ENCODE assay signal across 9 mouse cellular contexts in genomic region chr16:43303245-43304197, GRCm38 (mm10).
DNase-seq lines count a peak whose midpoint lies in the region; ATAC-seq lines count a peak whose summit lies in the region.
"Had no signal": no experiment of that assay in that cellular context is flagged by ENCODE, and none has a peak within 500 bp of the region (broad histone marks: within the 10 kb centered on the region; RNA-seq: fewer than 3 reads in every experiment).

No protein-coding gene starts in this region.

- peak; percentile 84 for ATAC-seq in kidney, embryonic 14.5 days (ENCODE audit: low FRiP score, low TSS enrichment)

- H3K4me3 ChIP-seq in kidney, embryonic 14.5 days (ENCODE audit: low read length), result no peak overlapping the region

- DNase-seq in adrenal gland, adult (ENCODE audit: inconsistent age in 2 of 2, low spot score in 1 of 2), result peak; percentile 78 to 92
- no peak for DNase-seq in adrenal gland, postnatal 4 days (ENCODE audit: low spot score in 2 of 2)
- peak; percentile 42 for DNase-seq in urinary bladder, postnatal 14 days (ENCODE audit: low spot score)
- DNase-seq in urinary bladder, postnatal 25 days (ENCODE audit: low spot score), result no peak
- peak; percentile 73 to 75 for DNase-seq in heart, adult 18-20 months
- peak; percentile 15 for DNase-seq in ovary, postnatal 36 days (ENCODE audit: low spot score)
- DNase-seq in urinary bladder, postnatal 10 days (ENCODE audit: low spot score), result no peak

- no peaks in the 10 kb centered on the region for H3K4me1 ChIP-seq in kidney, embryonic 14.5 days (ENCODE audit: control insufficient read depth, insufficient read depth, low read length)

- no peaks in the 10 kb centered on the region for H3K9me3 ChIP-seq in kidney, embryonic 14.5 days (ENCODE audit: control insufficient read depth, low read length)

- no peak overlapping the region for H3K9ac ChIP-seq in kidney, embryonic 14.5 days (ENCODE audit: low read depth, low read length)
- H3K9ac ChIP-seq: liver, embryonic 14.5 days had no signal

- no peak overlapping the region for H3K4me2 ChIP-seq in kidney, embryonic 14.5 days (replicated peaks; ENCODE audit: low read depth, low read length)

- 21% methylated on average over 9 of the region's 9 CpGs for WGBS in kidney, embryonic 14.5 days

- no peaks in the 10 kb centered on the region for H3K27me3 ChIP-seq in kidney, embryonic 14.5 days (ENCODE audit: control insufficient read depth, insufficient read depth, low read length)

- peak overlapping the region; percentile 78; the same call in 1 of the 2 replicates for H3K27ac ChIP-seq in kidney, embryonic 14.5 days (ENCODE audit: low read depth, low read length)
- H3K27ac ChIP-seq: liver, embryonic 14.5 days had no signal

- H3K36me3 ChIP-seq in kidney, embryonic 14.5 days (ENCODE audit: control insufficient read depth, insufficient read depth, low read length), result no peaks in the 10 kb centered on the region

Comparison
In these comparisons a context has a peak if more than half of its experiments do, and no peak if none do; other contexts are left out.
1. DNase-seq: peak in adrenal gland, adult (2 of 2), urinary bladder, postnatal 14 days (single experiment), heart, adult 18-20 months (2 of 2) and ovary, postnatal 36 days (single experiment); none in adrenal gland, postnatal 4 days (0 of 2), urinary bladder, postnatal 25 days (single experiment) and urinary bladder, postnatal 10 days (single experiment).